Mouse (Mus musculus) limb, embryonic 14.5 days (tissue): ENCODE measurements around the gene Fam184b. TPM values are rescaled to one million over a fixed set of nuclear protein-coding genes. Genes with fewer than 3 reads are reported as not detected.

ENCODE experiments used
- ATAC-seq: fragments of 200-750 bp; cut with Nextera tagmentation; 2 replicates; pipeline ENCODE4 v1.8.0; 2017; ENCODE audit warnings: low read depth, moderate number of reproducible peaks, moderate TSS enrichment; ENCODE audit not compliant: low FRiP score
- DNase-seq: peaks from one replicate; pipeline ENCODE4 v3.0.0-alpha.2; 2015; ENCODE audit warnings: low spot score
- H3K27ac ChIP-seq: fragments of 300-500 bp; sonication (generic); replicated peaks from 2 replicates; pipeline ENCODE4 v1.5.1; 2014; ENCODE audit warnings: low read depth, mild to moderate bottlenecking, low read length, moderate library complexity, mixed read lengths
- H3K27me3 ChIP-seq: fragments of 300-500 bp; sonication (generic); 2 replicates; pipeline ENCODE4 v1.6.1; 2014; ENCODE audit warnings: low read length, mixed read lengths; ENCODE audit not compliant: control insufficient read depth, insufficient read depth
- H3K36me3 ChIP-seq: fragments of 300-500 bp; sonication (generic); 2 replicates; pipeline ENCODE4 v1.6.1; 2014; ENCODE audit warnings: mild to moderate bottlenecking, low read length, moderate library complexity, mixed read lengths; ENCODE audit not compliant: control insufficient read depth, insufficient read depth
- H3K4me1 ChIP-seq: fragments of 300-500 bp; sonication (generic); 2 replicates; pipeline ENCODE4 v1.6.1; 2014; ENCODE audit warnings: antibody characterized with exemption, low read length, mixed read lengths; ENCODE audit not compliant: control insufficient read depth, insufficient read depth
- H3K4me2 ChIP-seq: fragments of 300-500 bp; sonication (generic); replicated peaks from 2 replicates; pipeline ENCODE4 v1.6.1; 2014; ENCODE audit warnings: low read depth, mild to moderate bottlenecking, low read length, moderate library complexity; ENCODE audit not compliant: severe bottlenecking
- H3K4me3 ChIP-seq: fragments of 300-500 bp; sonication (generic); replicated peaks from 2 replicates; pipeline ENCODE4 v1.5.1; 2014; ENCODE audit warnings: low read length
- H3K9ac ChIP-seq: fragments of 300-500 bp; sonication (generic); 2 replicates; pipeline ENCODE4 v1.6.1; 2014; ENCODE audit warnings: mild to moderate bottlenecking, low read depth, low read length, moderate library complexity; ENCODE audit not compliant: severe bottlenecking
- H3K9me3 ChIP-seq: fragments of 300-500 bp; sonication (generic); 2 replicates; pipeline ENCODE4 v1.6.1; 2016; ENCODE audit warnings: low read length; ENCODE audit not compliant: control insufficient read depth
- POLR2A ChIP-seq: fragments of 200-500 bp; IDR thresholded peaks from 2 replicates; pipeline ENCODE4 v1.8.0; 2012; ENCODE audit warnings: inconsistent platforms, mild to moderate bottlenecking, moderate library complexity, borderline replicate concordance; ENCODE audit not compliant: insufficient read depth, insufficient read length; ENCODE audit errors: extremely low read depth
- WGBS: fragments of 180-500 bp; shearing (Covaris S2); extraction: QIAGEN DNeasy Blood & Tissue Kit; methylation state at CpG from one replicate; pipeline ENCODE4 v1.1.7; 2014; 5-methylcytosine and 5-hydroxymethylcytosine counted together
- polyA plus RNA-seq, 2 experiments: library from polyadenylated mRNA; depleted of rRNA in 1 of 2; stranded (reverse) in 1 of 2; unstranded in 1 of 2; fragments of >200 nt; fragmentation: Nextera tagmentation in 1 of 2; extraction: Ambion mirVana in 1 of 2; gene quantifications; 2 replicates each; pipeline versions ENCODE4 v1.2.1 to v1.2.3; 2012 to 2014

The Fam184b gene
- polyA plus RNA-seq, 2 experiments: 1.6 to 3.1 TPM

DNA sequence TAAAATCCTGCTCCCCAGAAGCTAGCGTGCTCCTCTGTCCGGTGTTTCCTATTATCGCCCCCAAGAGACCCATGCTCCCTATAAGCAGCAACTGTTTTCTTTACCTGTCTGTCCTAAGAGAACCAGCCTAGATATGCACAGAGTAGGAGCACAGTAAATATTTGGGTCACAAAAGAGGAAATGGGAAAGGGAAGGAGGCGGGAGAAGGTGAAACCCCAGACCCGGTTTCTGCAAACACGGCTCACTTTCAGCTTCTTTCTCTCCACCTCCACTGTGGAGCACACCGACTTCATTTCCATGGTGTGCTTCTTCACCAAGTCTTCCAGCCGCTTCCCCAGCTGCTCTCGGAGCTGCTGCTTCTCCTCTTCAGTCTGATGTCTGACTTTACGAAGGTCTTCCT, 59.1 kb downstream of the Fam184b start:
- H3K27ac ChIP-seq: no peak overlapping the region
- H3K9me3 ChIP-seq: no peaks in the 10 kb centered on the region
- no peak overlapping the region for H3K9ac ChIP-seq
- WGBS: 67% methylated on average over 10 of the region's 10 CpGs
- ATAC-seq (no peak), DNase-seq (no peak)
- no peaks in the 10 kb centered on the region for H3K27me3 ChIP-seq
- no peaks in the 10 kb centered on the region for H3K4me1 ChIP-seq
- no peak overlapping the region for H3K4me3 ChIP-seq
- TF ChIP-seq POLR2A: no peak
- H3K4me2 ChIP-seq: no peak overlapping the region
- no peaks in the 10 kb centered on the region for H3K36me3 ChIP-seq

DNA sequence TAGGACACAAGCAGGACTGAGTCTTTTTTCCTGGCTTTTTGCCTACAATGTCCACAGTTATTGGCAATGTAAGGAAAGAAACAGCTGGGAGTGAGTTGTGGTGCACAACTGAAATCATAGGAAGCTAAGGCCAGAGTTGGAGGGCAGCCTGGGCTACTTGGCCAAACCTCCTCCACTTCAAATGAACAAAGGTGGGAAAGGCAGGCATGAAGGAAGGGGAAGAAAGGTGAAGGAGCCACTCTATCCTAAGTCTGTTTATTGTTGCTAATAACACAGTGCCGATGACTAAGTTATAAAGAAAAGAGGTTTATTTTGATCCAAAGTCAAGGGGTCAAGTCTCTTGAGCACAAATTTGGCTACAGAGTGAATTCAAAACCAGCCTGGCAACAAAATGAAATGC, 62.0 kb downstream of the Fam184b start:
- DNase-seq (no peak), ATAC-seq (no peak)
- 86% methylated on average over 1 of the region's 1 CpGs for WGBS
- Histone ChIP-seq H3K4me3 (no peak overlapping the region), H3K27me3 (no peaks in the 10 kb centered on the region), H3K36me3 (no peaks in the 10 kb centered on the region), H3K9me3 (no peaks in the 10 kb centered on the region), H3K9ac (no peak overlapping the region), H3K4me1 (no peaks in the 10 kb centered on the region), H3K27ac (no peak overlapping the region), H3K4me2 (no peak overlapping the region)
- TF ChIP-seq POLR2A: no peak

DNA sequence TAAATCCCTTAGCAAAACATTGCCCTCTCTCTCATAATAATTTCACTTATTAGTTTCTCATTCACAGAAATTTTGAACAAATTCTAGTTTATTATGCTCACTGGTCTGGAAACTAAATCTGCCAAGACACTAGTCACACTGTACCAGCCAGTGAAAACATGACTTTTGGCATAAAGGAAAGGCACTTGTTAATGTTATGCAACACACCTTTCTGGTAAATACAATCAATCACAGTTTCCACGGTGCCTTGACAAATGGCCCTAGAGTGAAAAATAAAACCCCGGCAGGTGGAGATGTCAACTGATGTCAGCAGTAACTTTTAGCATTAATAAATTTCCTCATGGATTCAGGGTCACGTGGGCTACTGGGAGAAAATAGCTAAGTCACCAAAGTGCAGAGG, 62.7 kb downstream of the Fam184b start:
- Histone ChIP-seq H3K4me1 (no peaks in the 10 kb centered on the region), H3K27me3 (no peaks in the 10 kb centered on the region), H3K9ac (no peak overlapping the region), H3K4me2 (no peak overlapping the region), H3K36me3 (no peaks in the 10 kb centered on the region), H3K4me3 (no peak overlapping the region), H3K27ac (no peak overlapping the region), H3K9me3 (no peaks in the 10 kb centered on the region)
- DNase-seq: no peak
- WGBS: 60% methylated on average over 3 of the region's 3 CpGs
- no peak for ATAC-seq
- no peak for TF ChIP-seq POLR2A

DNA sequence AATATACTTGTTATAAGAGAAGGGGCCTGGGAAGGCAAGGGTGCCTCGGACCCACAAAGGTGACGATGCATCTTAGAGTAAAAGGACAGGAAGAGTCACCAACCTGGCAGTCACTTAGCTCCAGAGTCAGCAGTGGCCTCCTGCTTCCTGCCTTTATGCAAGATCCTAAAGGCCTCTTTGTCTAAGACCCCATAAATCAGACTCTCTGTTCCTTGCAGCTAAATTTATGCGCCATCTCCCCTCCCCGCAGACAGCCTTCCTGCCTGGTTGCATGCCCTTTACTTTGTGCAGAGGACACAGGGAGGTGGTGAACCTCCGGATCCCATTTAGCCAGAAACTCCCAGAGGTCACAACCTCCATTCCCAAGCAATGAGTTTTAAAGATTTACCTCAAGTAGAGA, 66.6 kb downstream of the Fam184b start:
- ATAC-seq: no peak
- Histone ChIP-seq H3K4me3 (no peak overlapping the region), H3K27me3 (no peaks in the 10 kb centered on the region), H3K4me1 (no peaks in the 10 kb centered on the region), H3K4me2 (no peak overlapping the region), H3K9ac (no peak overlapping the region), H3K36me3 (no peaks in the 10 kb centered on the region), H3K9me3 (no peaks in the 10 kb centered on the region), H3K27ac (no peak overlapping the region)
- 29% methylated on average over 5 of the region's 5 CpGs for WGBS
- TF ChIP-seq POLR2A: no peak
- DNase-seq: no peak

DNA sequence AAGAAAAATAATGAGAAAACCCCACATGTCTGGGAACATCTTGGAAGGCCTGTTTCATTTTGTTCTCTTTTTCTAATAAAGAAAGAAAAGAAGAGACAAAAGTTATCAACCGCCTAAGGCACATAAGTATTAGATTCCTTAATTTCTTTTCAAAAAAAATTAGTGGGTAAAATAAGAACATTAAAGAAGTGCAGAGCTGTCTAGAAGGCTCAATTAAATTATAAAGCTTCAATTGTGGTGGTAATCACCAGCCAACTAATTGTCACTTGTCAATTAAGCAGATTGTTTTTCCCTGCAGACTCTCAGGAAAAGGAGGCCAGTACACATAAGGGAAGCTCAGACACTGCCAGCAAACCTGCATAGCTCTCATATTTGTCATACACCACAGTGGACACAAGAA, 73.6 kb downstream of the Fam184b start:
- H3K9me3 ChIP-seq: no peaks in the 10 kb centered on the region
- no peak for ATAC-seq
- DNase-seq: no peak
- H3K4me2 ChIP-seq: no peak overlapping the region
- WGBS: 94% methylated on average over 1 of the region's 1 CpGs
- no peak overlapping the region for H3K9ac ChIP-seq
- TF ChIP-seq POLR2A: no peak
- H3K27ac ChIP-seq: no peak overlapping the region
- H3K4me3 ChIP-seq: no peak overlapping the region
- H3K4me1 ChIP-seq: no peaks in the 10 kb centered on the region
- no peaks in the 10 kb centered on the region for H3K36me3 ChIP-seq
- no peaks in the 10 kb centered on the region for H3K27me3 ChIP-seq

DNA sequence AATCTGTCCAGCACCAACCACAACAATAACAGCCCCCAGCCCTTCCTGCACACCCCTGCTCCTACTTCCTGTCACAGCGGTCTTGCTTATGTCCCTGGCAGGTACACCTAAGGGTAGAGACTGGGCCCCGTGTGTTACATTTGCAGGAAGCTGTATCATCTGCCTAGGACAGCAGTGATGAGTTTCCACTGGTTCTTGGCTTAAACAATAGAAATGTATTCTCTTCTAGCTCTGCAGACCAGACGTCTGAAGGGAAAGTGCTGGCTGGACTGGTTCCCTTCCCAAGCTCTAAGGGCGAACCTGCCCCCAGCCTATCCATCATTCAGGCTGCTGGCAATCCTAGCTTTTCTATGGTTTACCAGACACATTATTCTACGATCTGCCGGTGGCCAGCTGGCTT, 75.4 kb downstream of the Fam184b start:
- H3K27ac ChIP-seq: no peak overlapping the region
- DNase-seq (no peak), ATAC-seq (no peak)
- H3K9me3 ChIP-seq: no peaks in the 10 kb centered on the region
- H3K27me3 ChIP-seq: no peaks in the 10 kb centered on the region
- no peak overlapping the region for H3K4me2 ChIP-seq
- no peaks in the 10 kb centered on the region for H3K4me1 ChIP-seq
- H3K36me3 ChIP-seq: no peaks in the 10 kb centered on the region
- TF ChIP-seq POLR2A: no peak
- H3K4me3 ChIP-seq: no peak overlapping the region
- H3K9ac ChIP-seq: no peak overlapping the region
- 65% methylated on average over 6 of the region's 6 CpGs for WGBS
